Mouse (Mus musculus): ENCODE measurements around the gene Mras.

Mras gene

GRCm38 (mm10) chr9:99440941-99441340 is 3.8 kb upstream of the Mras start:
- DNase-seq (ENCODE audit: low read depth, low spot score) = peak; percentile 66

DNA sequence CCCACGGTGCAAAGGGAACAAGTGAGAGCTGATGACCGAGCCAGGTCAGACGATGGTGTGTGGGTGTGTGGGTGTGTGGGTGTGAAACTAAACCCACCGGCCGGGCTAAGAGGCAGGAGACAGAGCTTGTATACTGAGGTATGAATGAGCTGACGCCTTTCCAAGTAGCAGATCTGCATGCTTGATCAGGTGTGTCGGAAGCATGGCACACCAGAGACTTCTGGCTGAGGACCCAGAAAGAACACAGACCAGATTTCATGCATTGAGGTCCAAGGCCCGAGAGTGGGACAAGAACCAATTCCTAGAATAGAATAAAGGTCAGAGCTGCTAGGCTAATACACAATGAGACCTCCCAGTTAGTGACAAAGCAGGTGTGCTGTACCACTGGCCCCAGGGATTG is 1.9 kb upstream of the Mras start:
- DNase-seq (ENCODE audit: low read depth, low spot score) = no peak

DNA sequence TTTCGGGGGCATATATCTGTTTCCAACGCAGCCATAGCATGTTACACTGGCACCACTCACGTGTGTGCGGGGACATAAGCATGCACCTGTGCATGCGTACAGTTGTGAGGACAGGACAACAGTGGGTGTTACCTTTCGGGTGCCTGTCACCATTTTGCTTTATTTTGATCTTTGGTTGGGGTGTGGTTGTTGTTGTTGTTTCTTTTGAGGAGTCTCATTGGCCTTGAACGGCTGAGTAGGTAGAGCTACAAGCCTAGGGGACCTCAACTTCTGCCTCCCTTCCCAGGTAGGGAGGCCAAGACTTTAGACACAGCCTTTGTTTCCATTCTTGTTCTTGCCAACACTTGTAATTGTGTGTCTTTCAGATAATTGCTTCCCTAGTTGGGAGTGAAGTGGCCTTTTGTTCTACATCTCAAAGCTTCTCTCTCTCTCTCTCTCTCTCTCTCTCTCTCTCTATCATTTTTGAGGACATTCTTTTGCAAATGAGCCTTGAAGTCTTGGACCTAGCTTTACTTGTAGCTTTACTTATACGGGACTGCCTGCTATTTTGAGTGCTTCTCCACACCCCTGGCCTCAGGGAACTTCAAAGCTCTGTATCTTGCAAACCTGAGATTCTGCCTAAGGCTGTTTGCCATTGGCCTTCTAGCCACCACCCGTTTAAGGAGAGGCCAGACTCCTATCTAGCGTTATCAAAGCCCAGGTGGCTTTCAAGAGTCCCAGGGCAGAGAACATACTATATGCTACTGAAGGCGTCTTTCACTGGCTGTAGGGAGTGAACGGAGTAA is 792 bp upstream of the Mras start:
- DNase-seq (ENCODE audit: low read depth, low spot score) = no peak

DNA sequence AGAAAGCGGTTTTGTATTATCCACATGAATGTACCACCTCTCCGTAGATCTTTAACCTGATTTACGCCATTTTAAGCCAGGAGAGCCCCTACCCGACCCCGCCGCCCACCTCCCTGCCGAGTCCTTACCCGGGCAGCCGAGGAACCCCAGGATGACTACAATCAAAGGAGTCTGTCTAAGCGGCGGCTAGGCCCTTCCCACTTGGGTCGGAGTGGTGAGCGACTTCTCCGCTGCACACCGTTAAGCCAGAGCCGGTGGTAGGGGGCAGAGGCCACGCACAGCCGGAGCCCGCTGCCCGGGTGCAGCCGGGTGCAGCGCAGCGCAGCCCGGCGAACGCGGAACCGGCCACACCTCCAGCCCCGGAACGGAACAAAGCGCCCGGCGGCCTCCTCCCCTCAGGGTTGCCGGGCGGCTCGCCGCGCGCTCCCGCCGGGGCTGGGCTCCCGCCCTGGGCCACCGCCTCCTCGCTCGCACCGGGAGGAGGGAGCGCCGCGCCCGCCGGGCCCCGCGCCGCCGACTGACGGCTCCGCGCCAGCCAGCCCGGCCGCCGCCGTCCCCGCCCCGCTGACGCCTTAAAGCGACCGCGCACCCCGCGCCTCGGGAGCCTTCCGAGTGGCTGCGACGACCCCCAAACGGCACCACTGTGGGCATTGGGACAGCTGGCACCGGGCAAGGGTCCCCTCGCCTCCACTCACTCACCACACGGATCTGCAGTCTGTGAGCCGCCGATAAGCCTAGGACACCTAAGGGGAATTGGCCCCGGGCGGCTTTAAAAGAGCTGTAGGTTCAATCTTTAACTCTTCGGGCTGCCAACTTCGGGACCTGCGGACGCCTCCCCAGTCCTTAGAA is 775 bp downstream of the Mras start:
- no peak for DNase-seq (ENCODE audit: low read depth, low spot score)

GRCm38 (mm10) chr9:99435619-99436181 is 1.5 kb downstream of the Mras start:
- DNase-seq (ENCODE audit: low read depth, low spot score) = no peak

- DNase-seq (ENCODE audit: low read depth, low spot score) = peak; percentile 76
Measured at GRCm38 (mm10) chr9:99434892-99435618, 2.1 kb downstream of the Mras start.

DNA sequence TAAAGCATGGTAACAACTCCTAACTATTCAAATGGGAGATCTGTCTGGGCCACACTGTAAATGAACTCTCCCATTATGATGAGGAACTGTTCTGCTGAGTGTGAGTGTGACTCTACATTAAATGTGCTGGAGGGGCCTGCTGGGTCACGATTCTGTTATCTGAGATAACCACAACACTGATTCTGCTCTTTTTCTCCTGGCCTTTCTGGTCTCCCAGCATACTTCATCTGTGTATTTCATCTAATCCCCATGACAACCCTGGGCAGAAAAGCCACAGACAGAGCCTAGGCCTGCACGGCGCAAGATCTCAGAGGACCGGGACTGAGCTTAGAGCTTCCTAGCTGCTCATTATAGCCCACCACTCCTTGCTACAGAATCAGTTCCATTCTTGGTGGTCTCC is 4.7 kb downstream of the Mras start:
- no peak for DNase-seq (ENCODE audit: low read depth, low spot score)

- no peak for DNase-seq (ENCODE audit: low read depth, low spot score)
Measured at GRCm38 (mm10) chr9:99431963-99432362, 5.2 kb downstream of the Mras start.

GRCm38 (mm10) chr9:99431346-99431745 is 5.8 kb downstream of the Mras start:
- peak; percentile 77 for DNase-seq (ENCODE audit: low read depth, low spot score)

DNA sequence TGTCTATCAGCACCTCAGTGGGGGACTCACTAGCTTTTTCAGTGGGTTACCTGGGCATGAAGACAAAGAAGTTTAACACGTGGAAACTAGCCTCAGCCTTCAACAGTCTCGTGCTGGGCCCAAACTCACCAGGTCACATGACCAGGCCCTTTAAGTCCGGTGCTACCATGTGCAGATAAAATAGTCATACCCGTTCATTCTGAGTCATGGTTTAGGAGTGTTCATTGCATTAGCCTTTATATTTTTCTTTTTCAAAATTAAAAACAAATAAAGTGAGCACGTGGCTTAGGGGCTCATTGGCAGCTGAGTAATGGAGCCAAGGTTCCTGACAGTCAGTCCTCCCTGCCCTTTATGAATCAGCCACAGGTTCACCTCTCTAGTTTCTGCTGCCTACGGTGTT is 6.4 kb downstream of the Mras start:
- DNase-seq (ENCODE audit: low read depth, low spot score) = no peak

DNA sequence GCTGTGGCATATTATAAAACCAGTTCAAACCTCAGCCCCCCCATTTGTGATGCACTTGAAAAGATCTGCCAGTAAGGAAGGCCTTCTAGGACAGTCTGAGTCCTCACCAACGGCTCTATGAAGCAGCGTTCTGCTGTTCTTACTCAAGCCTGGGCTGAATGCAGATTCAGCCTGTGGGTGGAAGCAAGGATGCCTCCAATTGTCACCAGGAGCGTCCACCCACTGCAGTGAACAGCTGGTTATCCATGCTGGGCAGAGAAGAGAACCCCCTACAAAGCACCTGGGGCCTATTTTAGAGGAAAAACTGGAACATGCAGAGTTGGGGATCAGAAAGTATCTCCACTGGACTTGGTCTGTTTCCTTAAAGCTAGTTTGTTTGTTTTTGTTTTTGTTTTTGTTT is 7.3 kb downstream of the Mras start:
- DNase-seq (ENCODE audit: low read depth, low spot score) = peak; percentile 76

DNA sequence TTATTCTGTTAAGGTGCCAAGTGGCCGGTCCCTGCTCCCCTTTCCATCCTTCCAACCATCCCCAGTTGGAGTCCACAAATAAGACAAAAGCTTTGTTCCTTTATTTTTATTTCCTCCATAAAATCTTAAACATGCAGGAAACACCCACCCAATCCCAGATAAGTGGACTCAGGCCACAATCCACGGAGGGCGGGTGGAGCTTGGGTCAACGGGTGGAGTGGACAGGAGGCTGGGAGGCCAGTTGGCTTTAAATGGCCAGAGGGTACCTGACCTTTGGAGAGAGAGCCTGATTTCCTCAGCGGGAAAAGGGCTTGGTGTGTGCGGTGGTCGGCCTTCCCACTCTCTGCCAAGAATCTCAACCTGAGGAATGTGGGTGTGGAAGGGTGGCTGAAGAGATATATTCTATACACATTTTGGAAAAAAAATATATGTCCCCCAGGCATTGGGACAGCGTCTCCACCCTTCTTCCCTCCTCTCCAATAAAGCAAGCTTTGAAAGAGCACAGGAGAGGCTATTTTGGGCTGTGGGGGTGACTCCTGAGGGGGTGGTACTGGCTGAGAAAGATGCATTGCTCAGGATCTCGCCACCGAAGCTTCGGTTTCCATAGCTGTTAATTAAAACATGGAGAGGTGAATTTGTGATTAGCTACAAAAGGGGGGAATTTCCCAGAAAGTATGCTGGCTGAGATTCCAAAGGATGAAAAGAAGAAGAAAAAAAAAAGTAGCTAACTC is 8.4 kb downstream of the Mras start:
- peak; percentile 84 for DNase-seq (ENCODE audit: low read depth, low spot score)

- no peak for DNase-seq (ENCODE audit: low read depth, low spot score)
Measured at GRCm38 (mm10) chr9:99425262-99425661, 11.9 kb downstream of the Mras start.

- no peak for DNase-seq (ENCODE audit: low read depth, low spot score)
Measured at GRCm38 (mm10) chr9:99424574-99424863, 12.7 kb downstream of the Mras start.

DNA sequence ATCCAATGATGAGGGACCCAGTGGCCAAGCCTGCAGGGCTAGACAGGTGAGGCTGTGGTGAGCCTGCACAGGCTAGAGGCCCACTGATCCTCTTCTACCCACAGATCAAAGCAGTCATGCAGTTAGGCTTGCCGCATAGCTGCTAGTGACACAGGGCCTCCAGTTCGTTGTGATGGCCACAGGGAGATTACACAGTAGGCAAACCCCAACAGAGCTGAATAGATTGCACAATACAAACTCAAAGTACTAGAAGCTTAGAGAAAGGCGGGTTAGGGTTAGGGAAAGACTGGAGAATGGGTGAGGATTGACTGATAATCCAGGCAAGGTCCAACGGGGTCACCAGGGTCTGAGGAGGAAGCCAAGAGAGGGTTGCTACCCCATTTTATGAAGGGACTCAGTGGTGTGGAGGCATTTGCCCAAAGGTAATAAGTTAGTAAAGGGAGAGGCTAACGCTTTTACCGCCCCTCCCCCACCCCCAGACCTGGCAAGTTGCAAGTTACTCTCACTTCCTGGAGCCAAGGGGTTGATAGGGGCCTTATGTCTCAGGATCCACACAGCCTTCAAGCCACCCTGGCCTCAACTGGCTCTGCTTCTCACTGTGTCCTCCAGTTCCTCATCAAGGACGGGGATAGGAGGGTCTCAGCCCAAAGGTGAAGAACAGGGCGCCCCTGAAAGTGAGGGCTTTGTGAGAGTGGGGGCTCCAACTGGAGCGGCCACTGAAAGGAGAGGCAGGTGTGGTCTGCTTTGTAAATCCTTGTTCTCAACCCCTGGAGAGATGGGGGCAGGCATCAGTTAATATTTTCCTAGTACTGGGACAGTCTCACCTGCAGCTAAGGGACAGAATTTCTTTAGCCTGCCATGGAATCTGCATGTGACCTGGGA is 13.2 kb downstream of the Mras start:
- no peak for DNase-seq (ENCODE audit: low read depth, low spot score)

- no peak for DNase-seq (ENCODE audit: low read depth, low spot score)
Measured at GRCm38 (mm10) chr9:99421914-99422313, 15.3 kb downstream of the Mras start.

- no peak for DNase-seq (ENCODE audit: low read depth, low spot score)
Measured at GRCm38 (mm10) chr9:99419951-99420701, 17.1 kb downstream of the Mras start.

DNA sequence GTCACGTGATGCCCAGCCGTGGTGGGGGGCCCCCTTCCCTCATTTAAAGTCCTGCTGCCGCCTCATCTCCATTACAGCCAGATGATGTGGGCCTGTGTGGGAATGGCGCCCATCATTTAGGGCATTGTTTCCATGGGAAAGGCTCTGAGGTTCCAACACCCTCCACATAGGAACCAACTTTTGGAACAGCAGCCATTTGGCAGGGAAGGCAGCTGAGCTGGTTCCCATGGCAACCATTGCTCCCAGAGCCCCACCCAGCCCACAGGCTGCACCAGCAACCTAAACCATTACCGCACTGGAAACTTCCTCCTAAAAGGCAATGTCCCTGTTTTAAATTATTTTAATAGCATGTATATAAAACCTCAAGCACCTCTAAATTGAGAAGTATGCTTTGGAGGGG is 18.8 kb downstream of the Mras start:
- peak; percentile 72 for DNase-seq (ENCODE audit: low read depth, low spot score)

DNA sequence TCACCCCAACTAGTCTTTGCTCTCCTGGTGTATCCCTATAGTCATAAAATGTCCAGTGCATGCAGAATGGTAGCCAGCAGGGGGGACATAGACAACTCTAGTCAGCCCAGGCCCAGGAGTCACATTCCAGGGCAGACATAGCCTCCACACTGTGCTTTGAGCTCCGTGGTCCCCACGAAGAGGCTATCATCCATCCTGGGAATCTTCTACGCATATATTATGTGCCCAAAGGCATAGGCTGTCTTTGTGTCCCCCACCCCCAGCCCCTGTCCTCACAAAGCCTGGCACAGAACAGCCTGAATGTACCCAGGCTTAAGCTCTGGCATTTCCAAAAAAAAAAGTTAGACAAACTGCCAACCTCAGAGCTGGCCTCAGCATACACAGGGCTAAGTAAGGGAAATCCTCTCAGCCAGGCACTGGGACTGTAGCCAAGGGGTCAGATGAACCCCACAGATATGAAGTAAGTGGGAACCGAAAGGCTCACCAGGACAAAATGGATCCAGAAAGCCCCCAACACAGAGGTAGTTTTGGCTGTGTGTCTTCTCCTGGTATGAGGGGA is 19.8 kb downstream of the Mras start:
- DNase-seq (ENCODE audit: low read depth, low spot score) = no peak

Data from telencephalon, adult 2 months (tissue).